Mouse (Mus musculus): Measurements from ENCODE around the gene Gm10260.

GRCm38 (mm10) chr13:97744669-97745068, 15.8 kb downstream of the Gm10260 start:
- TF ChIP-seq CTCF (IDR thresholded peaks at IDR 0.05; ENCODE audit: low read depth, low read length) (no peak), GATA1 (IDR thresholded peaks at IDR 0.05; ENCODE audit: borderline replicate concordance, low read length) (no peak), POLR2AphosphoS5 (IDR thresholded peaks at IDR 0.05; ENCODE audit: insufficient replicate concordance, low read depth, low read length) (no peak), GATA2 (IDR thresholded peaks at IDR 0.05; ENCODE audit: borderline replicate concordance, low read depth, low read length) (no peak), TAL1 (conservative IDR thresholded peaks at IDR 0.05; ENCODE audit: low read depth, low read length) (no peak)

Data from G1E (cell line).